Mouse (Mus musculus): ENCODE results near the gene Tmem151a. TPM values are rescaled to one million over a fixed set of nuclear protein-coding genes. Genes with fewer than 3 reads are reported as not detected.

Gene Tmem151a
- total and polyA plus RNA-seq, 2 experiments, result under 0.01 to 0.24 TPM

GRCm38 (mm10) chr19:5062041-5062440 is 23.3 kb downstream of the Tmem151a start:
- no peaks in the 10 kb centered on the region for H3K79me2 ChIP-seq (ENCODE audit: control insufficient read depth, insufficient read depth, low read length)
- no peaks in the 10 kb centered on the region for H3K4me1 ChIP-seq (ENCODE audit: control insufficient read depth, insufficient read depth, low read length)
- WGBS, result 85% methylated on average over 5 of the region's 5 CpGs
- no peaks in the 10 kb centered on the region for H3K36me3 ChIP-seq (ENCODE audit: control insufficient read depth, insufficient read depth, low read length)
- H3K27me3 ChIP-seq (ENCODE audit: control insufficient read depth, insufficient read depth, low read length), result no peaks in the 10 kb centered on the region
- DNase-seq (ENCODE audit: extremely low read depth, low read depth, low spot score), result no peak
- H3K9ac ChIP-seq (ENCODE audit: low read depth, low read length), result no peak overlapping the region
- H3K27ac ChIP-seq (replicated peaks; ENCODE audit: insufficient read depth, low read depth, low read length), result no peak overlapping the region
- H3K4me3 ChIP-seq (ENCODE audit: insufficient read depth, low read depth, low read length), result no peak overlapping the region
- TF ChIP-seq CTCF (IDR thresholded peaks at IDR 0.05; ENCODE audit: low read depth, low read length) (no peak), POLR2A (IDR thresholded peaks at IDR 0.05; ENCODE audit: extremely low read depth, insufficient read depth, low read length) (no peak)

GRCm38 (mm10) chr19:5060365-5061330 is 24.7 kb downstream of the Tmem151a start:
- DNase-seq (ENCODE audit: extremely low read depth, low read depth, low spot score), result no peak
- H3K27ac ChIP-seq (replicated peaks; ENCODE audit: insufficient read depth, low read depth, low read length), result no peak overlapping the region
- no peak overlapping the region for H3K9ac ChIP-seq (ENCODE audit: low read depth, low read length)
- H3K27me3 ChIP-seq (ENCODE audit: control insufficient read depth, insufficient read depth, low read length), result no peaks in the 10 kb centered on the region
- no peaks in the 10 kb centered on the region for H3K79me2 ChIP-seq (ENCODE audit: control insufficient read depth, insufficient read depth, low read length)
- WGBS, result 51% methylated on average over 5 of the region's 5 CpGs
- no peak overlapping the region for H3K4me3 ChIP-seq (ENCODE audit: insufficient read depth, low read depth, low read length)
- no peaks in the 10 kb centered on the region for H3K4me1 ChIP-seq (ENCODE audit: control insufficient read depth, insufficient read depth, low read length)
- TF ChIP-seq POLR2A (IDR thresholded peaks at IDR 0.05; ENCODE audit: extremely low read depth, insufficient read depth, low read length), result no peak
- TF ChIP-seq CTCF (IDR thresholded peaks at IDR 0.05; ENCODE audit: low read depth, low read length), result no peak
- no peaks in the 10 kb centered on the region for H3K36me3 ChIP-seq (ENCODE audit: control insufficient read depth, insufficient read depth, low read length)

GRCm38 (mm10) chr19:5058801-5059771 is 26.2 kb downstream of the Tmem151a start:
- H3K36me3 ChIP-seq (ENCODE audit: control insufficient read depth, insufficient read depth, low read length), result no peaks in the 10 kb centered on the region
- WGBS, result 28% methylated on average over 10 of the region's 10 CpGs
- TF ChIP-seq POLR2A (IDR thresholded peaks at IDR 0.05; ENCODE audit: extremely low read depth, insufficient read depth, low read length) (no peak), CTCF (IDR thresholded peaks at IDR 0.05; ENCODE audit: low read depth, low read length) (no peak)
- no peak overlapping the region for H3K9ac ChIP-seq (ENCODE audit: low read depth, low read length)
- no peak overlapping the region for H3K4me3 ChIP-seq (ENCODE audit: insufficient read depth, low read depth, low read length)
- DNase-seq (ENCODE audit: extremely low read depth, low read depth, low spot score), result no peak
- H3K27me3 ChIP-seq (ENCODE audit: control insufficient read depth, insufficient read depth, low read length), result no peaks in the 10 kb centered on the region
- no peak overlapping the region; the same call in 1 of the 2 replicates for H3K27ac ChIP-seq (replicated peaks; ENCODE audit: insufficient read depth, low read depth, low read length)
- H3K79me2 ChIP-seq (ENCODE audit: control insufficient read depth, insufficient read depth, low read length), result no peaks in the 10 kb centered on the region
- no peaks in the 10 kb centered on the region for H3K4me1 ChIP-seq (ENCODE audit: control insufficient read depth, insufficient read depth, low read length)

GRCm38 (mm10) chr19:5057876-5058775 is 27.2 kb downstream of the Tmem151a start:
- Histone ChIP-seq H3K27ac (replicated peaks; ENCODE audit: insufficient read depth, low read depth, low read length) (no peak overlapping the region), H3K79me2 (ENCODE audit: control insufficient read depth, insufficient read depth, low read length) (no peaks in the 10 kb centered on the region), H3K9ac (ENCODE audit: low read depth, low read length) (no peak overlapping the region), H3K27me3 (ENCODE audit: control insufficient read depth, insufficient read depth, low read length) (no peaks in the 10 kb centered on the region), H3K4me3 (ENCODE audit: insufficient read depth, low read depth, low read length) (no peak overlapping the region), H3K4me1 (ENCODE audit: control insufficient read depth, insufficient read depth, low read length) (no peaks in the 10 kb centered on the region), H3K36me3 (ENCODE audit: control insufficient read depth, insufficient read depth, low read length) (no peaks in the 10 kb centered on the region)
- WGBS, result 46% methylated on average over 16 of the region's 16 CpGs
- no peak for TF ChIP-seq POLR2A (IDR thresholded peaks at IDR 0.05; ENCODE audit: extremely low read depth, insufficient read depth, low read length)
- TF ChIP-seq CTCF (IDR thresholded peaks at IDR 0.05; ENCODE audit: low read depth, low read length), result no peak
- DNase-seq (ENCODE audit: extremely low read depth, low read depth, low spot score), result no peak

GRCm38 (mm10) chr19:5056251-5056650 is 29.1 kb downstream of the Tmem151a start:
- Histone ChIP-seq H3K27me3 (ENCODE audit: control insufficient read depth, insufficient read depth, low read length) (no peaks in the 10 kb centered on the region), H3K27ac (replicated peaks; ENCODE audit: insufficient read depth, low read depth, low read length) (no peak overlapping the region), H3K4me1 (ENCODE audit: control insufficient read depth, insufficient read depth, low read length) (no peaks in the 10 kb centered on the region), H3K9ac (ENCODE audit: low read depth, low read length) (no peak overlapping the region), H3K36me3 (ENCODE audit: control insufficient read depth, insufficient read depth, low read length) (no peaks in the 10 kb centered on the region), H3K4me3 (ENCODE audit: insufficient read depth, low read depth, low read length) (no peak overlapping the region), H3K79me2 (ENCODE audit: control insufficient read depth, insufficient read depth, low read length) (no peaks in the 10 kb centered on the region)
- 20% methylated on average over 6 of the region's 6 CpGs for WGBS
- TF ChIP-seq CTCF (IDR thresholded peaks at IDR 0.05; ENCODE audit: low read depth, low read length), result peak; percentile 68
- TF ChIP-seq POLR2A (IDR thresholded peaks at IDR 0.05; ENCODE audit: extremely low read depth, insufficient read depth, low read length), result no peak
- DNase-seq (ENCODE audit: extremely low read depth, low read depth, low spot score), result no peak
